Mouse (Mus musculus) olfactory bulb, adult 2 months (tissue): ENCODE measurements around the gene Scaf4.

ENCODE experiments used
- CTCF ChIP-seq: fragments of 200-500 bp; IDR thresholded peaks from 2 replicates; pipeline ENCODE4 v1.5.1; 2012; ENCODE audit warnings: low read depth, mild to moderate bottlenecking, low read length, moderate library complexity; ENCODE audit not compliant: insufficient read depth
- POLR2A ChIP-seq: fragments of 200-500 bp; IDR thresholded peaks from 2 replicates; pipeline ENCODE4 v1.6.1; 2012; ENCODE audit warnings: mild to moderate bottlenecking, low read depth, low read length, moderate library complexity; ENCODE audit not compliant: insufficient read depth

GRCm38 (mm10) chr16:90265106-90265505, 19.2 kb downstream of the Scaf4 start:
- TF ChIP-seq POLR2A (no peak), CTCF (no peak)
